Mouse (Mus musculus): ENCODE measurements around the gene Rbfox3. TPM values are rescaled to one million over a fixed set of nuclear protein-coding genes. Genes with fewer than 3 reads are reported as not detected.
A peak's percentile ranks its signal among the peaks of the same experiment; 100 is the strongest.

Rbfox3 gene
- polyA plus RNA-seq, 1 experiment from 2014 or later: 0.82 TPM

DNA sequence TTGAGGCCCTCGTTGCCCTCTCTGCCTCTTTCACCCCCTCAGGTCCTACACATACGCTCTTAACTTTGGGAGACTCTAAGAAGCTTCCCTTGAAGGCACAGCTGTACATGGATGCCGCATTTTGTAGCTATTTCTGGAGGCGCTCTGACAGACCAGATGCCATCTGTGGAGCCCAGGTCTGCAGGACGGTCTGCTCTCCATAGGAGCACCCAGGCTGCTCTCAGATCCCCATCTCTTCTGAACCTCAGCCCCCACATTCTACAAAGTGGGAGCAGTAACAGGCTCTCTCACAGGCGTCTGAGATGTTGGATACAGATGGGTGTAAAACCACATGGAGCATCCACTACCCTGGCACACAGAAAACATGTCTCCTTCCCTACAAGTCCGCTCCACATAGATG lies 218.1 kb downstream of the Rbfox3 start:
- H3K27ac ChIP-seq: no peak overlapping the region
- H3K27me3 ChIP-seq (ENCODE audit: insufficient read depth, low read length): no peaks in the 10 kb centered on the region
- H3K36me3 ChIP-seq (ENCODE audit: insufficient read depth, low read length): no peaks in the 10 kb centered on the region
- H3K9ac ChIP-seq (ENCODE audit: low read depth, low read length): no peak overlapping the region
- H3K9me3 ChIP-seq (replicated peaks; ENCODE audit: low read length): no peaks in the 10 kb centered on the region
- 84% methylated on average over 7 of the region's 7 CpGs for WGBS
- no peak for TF ChIP-seq CTCF (IDR thresholded peaks at IDR 0.05; ENCODE audit: low read depth)
- no peaks in the 10 kb centered on the region for H3K4me1 ChIP-seq (replicated peaks; ENCODE audit: insufficient read depth, low read length)
- no peak overlapping the region for H3K4me2 ChIP-seq (ENCODE audit: low read length)
- ATAC-seq (replicated peaks; ENCODE audit: low FRiP score, low read depth): no peak
- H3K4me3 ChIP-seq (replicated peaks; ENCODE audit: low read depth, low read length): no peak overlapping the region
- no peak for DNase-seq (ENCODE audit: low spot score)

DNA sequence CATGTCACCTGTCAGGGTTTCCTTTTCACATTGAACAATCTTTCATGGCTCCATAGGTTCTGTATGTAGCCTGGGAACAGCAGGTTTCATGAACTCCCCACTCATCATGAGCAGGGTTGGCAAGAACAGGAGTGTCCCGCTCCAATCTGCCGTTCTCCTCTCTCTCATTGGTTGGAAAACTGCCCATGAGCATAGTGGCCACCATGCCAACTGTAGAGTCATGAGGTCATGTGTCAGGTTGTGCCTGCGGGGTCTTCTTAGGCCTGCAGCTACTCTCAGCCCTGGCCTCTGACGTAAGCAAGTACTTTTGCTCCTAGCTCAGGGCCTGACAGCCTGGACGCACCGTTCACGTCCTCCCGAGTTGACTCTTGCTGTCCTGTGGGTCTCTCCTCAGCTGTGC lies 221.1 kb downstream of the Rbfox3 start:
- Histone ChIP-seq H3K9me3 (replicated peaks; ENCODE audit: low read length) (no peaks in the 10 kb centered on the region), H3K4me2 (ENCODE audit: low read length) (no peak overlapping the region), H3K27ac (no peak overlapping the region), H3K9ac (ENCODE audit: low read depth, low read length) (no peak overlapping the region), H3K27me3 (ENCODE audit: insufficient read depth, low read length) (no peaks in the 10 kb centered on the region), H3K4me3 (replicated peaks; ENCODE audit: low read depth, low read length) (no peak overlapping the region), H3K36me3 (ENCODE audit: insufficient read depth, low read length) (no peaks in the 10 kb centered on the region), H3K4me1 (replicated peaks; ENCODE audit: insufficient read depth, low read length) (no peaks in the 10 kb centered on the region)
- WGBS: 89% methylated on average over 8 of the region's 8 CpGs
- DNase-seq (ENCODE audit: low spot score): no peak
- TF ChIP-seq CTCF (IDR thresholded peaks at IDR 0.05; ENCODE audit: low read depth): no peak
- no peak for ATAC-seq (replicated peaks; ENCODE audit: low FRiP score, low read depth)

DNA sequence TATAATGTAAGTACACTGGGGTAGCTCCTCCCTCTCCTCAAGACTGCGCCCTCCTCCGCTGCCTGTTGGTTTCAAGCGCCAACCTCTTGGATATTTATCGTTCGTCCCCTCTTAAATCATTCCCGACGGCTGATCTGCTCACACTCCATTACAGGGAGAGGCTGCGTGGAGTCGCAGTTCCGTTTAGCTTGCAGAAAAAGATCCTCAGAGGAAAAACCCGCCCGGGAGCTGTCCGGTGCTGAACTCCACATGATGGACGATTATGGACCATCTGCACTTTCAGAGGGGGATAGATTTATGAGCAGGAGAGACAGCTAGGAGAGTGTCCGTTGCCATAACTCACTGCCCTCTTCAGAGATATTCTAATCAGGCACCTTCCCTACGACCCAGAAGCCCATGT lies 226.0 kb downstream of the Rbfox3 start:
- no peaks in the 10 kb centered on the region for H3K4me1 ChIP-seq (replicated peaks; ENCODE audit: insufficient read depth, low read length)
- no peaks in the 10 kb centered on the region for H3K9me3 ChIP-seq (replicated peaks; ENCODE audit: low read length)
- no peak for TF ChIP-seq CTCF (IDR thresholded peaks at IDR 0.05; ENCODE audit: low read depth)
- no peaks in the 10 kb centered on the region for H3K36me3 ChIP-seq (ENCODE audit: insufficient read depth, low read length)
- no peak overlapping the region for H3K9ac ChIP-seq (ENCODE audit: low read depth, low read length)
- 1% methylated on average over 16 of the region's 16 CpGs for WGBS
- H3K4me3 ChIP-seq (replicated peaks; ENCODE audit: low read depth, low read length): no peak overlapping the region
- H3K27ac ChIP-seq: no peak overlapping the region
- H3K27me3 ChIP-seq (ENCODE audit: insufficient read depth, low read length): 0 out of 2 replicates have a peak, but pooled peaks cover 7% of the 10 kb centered on the region
- ATAC-seq (replicated peaks; ENCODE audit: low FRiP score, low read depth) (no peak), DNase-seq (ENCODE audit: low spot score) (peak; percentile 56)
- no peak overlapping the region for H3K4me2 ChIP-seq (ENCODE audit: low read length)

DNA sequence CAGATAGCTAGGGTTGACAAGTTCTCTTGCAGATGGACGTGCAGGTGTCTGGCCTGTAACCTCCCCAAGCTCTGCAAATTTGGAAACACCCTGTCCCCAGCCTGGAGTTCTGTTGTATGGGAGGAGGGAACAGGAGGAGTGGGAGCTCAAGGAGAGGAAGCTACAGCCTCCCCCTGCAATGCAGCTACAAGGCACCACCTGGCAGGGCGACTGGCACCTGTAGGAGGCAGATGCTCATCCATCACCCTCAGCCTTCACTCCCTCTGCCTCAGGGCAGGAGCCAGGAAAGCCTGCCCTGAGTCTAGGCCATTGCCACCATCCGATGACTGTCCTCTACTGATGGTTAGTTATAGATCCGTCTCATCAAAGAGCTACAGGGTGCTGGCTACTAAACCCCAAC lies 226.7 kb downstream of the Rbfox3 start:
- WGBS: 62% methylated on average over 4 of the region's 4 CpGs
- no peak for TF ChIP-seq CTCF (IDR thresholded peaks at IDR 0.05; ENCODE audit: low read depth)
- Histone ChIP-seq H3K4me1 (replicated peaks; ENCODE audit: insufficient read depth, low read length) (no peaks in the 10 kb centered on the region), H3K27me3 (ENCODE audit: insufficient read depth, low read length) (0 out of 2 replicates have a peak, but pooled peaks cover 7% of the 10 kb centered on the region), H3K27ac (no peak overlapping the region), H3K36me3 (ENCODE audit: insufficient read depth, low read length) (no peaks in the 10 kb centered on the region), H3K9ac (ENCODE audit: low read depth, low read length) (no peak overlapping the region), H3K9me3 (replicated peaks; ENCODE audit: low read length) (no peaks in the 10 kb centered on the region), H3K4me3 (replicated peaks; ENCODE audit: low read depth, low read length) (no peak overlapping the region), H3K4me2 (ENCODE audit: low read length) (no peak overlapping the region)
- ATAC-seq (replicated peaks; ENCODE audit: low FRiP score, low read depth) (no peak), DNase-seq (ENCODE audit: low spot score) (no peak)

DNA sequence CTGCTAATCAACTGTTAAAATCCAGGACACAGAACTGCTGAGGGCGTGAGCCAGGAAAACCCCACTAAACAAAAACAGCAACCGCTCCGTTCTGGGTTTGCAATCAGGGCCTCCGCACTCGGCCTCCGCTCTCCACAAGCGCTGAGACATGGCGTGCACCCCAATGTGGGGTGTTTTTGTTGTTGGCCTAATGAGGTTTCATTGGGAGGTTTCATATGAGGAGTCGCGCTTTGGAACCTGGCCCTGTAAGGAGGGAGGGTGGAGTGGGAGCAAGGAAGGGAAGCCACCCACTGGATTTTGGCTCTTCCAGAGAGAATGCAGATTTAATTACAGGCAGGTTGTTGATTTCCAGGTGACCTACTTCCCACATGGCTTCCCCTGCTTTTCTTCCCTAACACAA lies 230.7 kb downstream of the Rbfox3 start:
- Histone ChIP-seq H3K36me3 (ENCODE audit: insufficient read depth, low read length) (no peaks in the 10 kb centered on the region), H3K4me1 (replicated peaks; ENCODE audit: insufficient read depth, low read length) (no peaks in the 10 kb centered on the region), H3K9me3 (replicated peaks; ENCODE audit: low read length) (no peaks in the 10 kb centered on the region), H3K27ac (no peak overlapping the region), H3K9ac (ENCODE audit: low read depth, low read length) (no peak overlapping the region), H3K4me2 (ENCODE audit: low read length) (no peak overlapping the region), H3K4me3 (replicated peaks; ENCODE audit: low read depth, low read length) (no peak overlapping the region), H3K27me3 (ENCODE audit: insufficient read depth, low read length) (0 out of 2 replicates have a peak, but pooled peaks cover 7% of the 10 kb centered on the region)
- WGBS: 75% methylated on average over 10 of the region's 10 CpGs
- ATAC-seq (replicated peaks; ENCODE audit: low FRiP score, low read depth): no peak
- no peak for TF ChIP-seq CTCF (IDR thresholded peaks at IDR 0.05; ENCODE audit: low read depth)
- DNase-seq (ENCODE audit: low spot score): no peak

DNA sequence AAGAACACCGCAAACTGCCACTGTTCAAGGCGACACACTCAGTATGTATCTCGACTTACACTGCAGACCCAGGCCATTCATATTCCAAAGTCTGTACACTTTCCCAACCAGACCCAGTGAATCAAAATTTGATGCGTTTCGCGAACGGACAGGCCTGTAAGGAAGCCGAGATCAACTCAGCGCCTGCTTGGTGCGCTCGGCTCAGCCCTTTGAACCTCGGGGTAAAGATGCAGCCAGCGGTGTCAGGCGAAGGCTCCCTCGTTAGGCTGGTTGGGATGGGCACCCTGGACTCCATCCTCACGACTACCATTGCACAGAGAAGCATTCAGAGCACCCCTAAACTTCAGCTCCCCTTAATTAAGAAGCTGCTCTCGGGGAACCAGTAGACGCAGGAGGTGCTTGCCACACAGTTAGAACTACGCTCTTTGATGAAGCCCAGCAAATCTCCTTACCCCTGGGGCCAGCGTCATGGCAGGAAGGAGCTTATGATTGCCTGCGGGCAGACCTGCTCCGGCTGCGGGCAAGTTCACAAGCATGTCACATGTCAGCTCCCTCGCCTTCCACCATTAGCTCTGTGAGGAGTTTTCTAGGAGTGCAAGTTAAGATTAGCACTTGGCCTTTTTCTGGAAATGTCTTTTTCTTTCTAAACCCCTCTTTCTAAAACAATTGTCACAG lies 231.5 kb downstream of the Rbfox3 start:
- no peak for DNase-seq (ENCODE audit: low spot score)
- ATAC-seq (replicated peaks; ENCODE audit: low FRiP score, low read depth): no peak
- Histone ChIP-seq H3K27me3 (ENCODE audit: insufficient read depth, low read length) (0 out of 2 replicates have a peak, but pooled peaks cover 4% of the 10 kb centered on the region), H3K4me3 (replicated peaks; ENCODE audit: low read depth, low read length) (no peak overlapping the region), H3K4me1 (replicated peaks; ENCODE audit: insufficient read depth, low read length) (no peaks in the 10 kb centered on the region), H3K36me3 (ENCODE audit: insufficient read depth, low read length) (no peaks in the 10 kb centered on the region), H3K9me3 (replicated peaks; ENCODE audit: low read length) (no peaks in the 10 kb centered on the region), H3K4me2 (ENCODE audit: low read length) (no peak overlapping the region), H3K27ac (no peak overlapping the region), H3K9ac (ENCODE audit: low read depth, low read length) (no peak overlapping the region)
- WGBS: 69% methylated on average over 24 of the region's 24 CpGs
- no peak for TF ChIP-seq CTCF (IDR thresholded peaks at IDR 0.05; ENCODE audit: low read depth)

All from kidney, postnatal 0 days (tissue).